Mouse (Mus musculus): ENCODE results near the gene A730049H05Rik. TPM values are rescaled to one million over a fixed set of nuclear protein-coding genes. Genes with fewer than 3 reads are reported as not detected.
A peak's percentile ranks its signal among the peaks of the same experiment; 100 is the strongest.

The A730049H05Rik gene
- polyA plus RNA-seq, 1 experiment from 2014 or later = 4.0 TPM

- H3K9me3 ChIP-seq = no peaks in the 10 kb centered on the region
- peaks cover 44% of the 10 kb centered on the region for H3K4me1 ChIP-seq
- no peak overlapping the region for H3K4me2 ChIP-seq
- ATAC-seq (ENCODE audit: extremely low read depth, insufficient number of reproducible peaks, low FRiP score, low TSS enrichment) = no peak
- peak overlapping the region; percentile 3; the same call in 1 of the 2 replicates for H3K9ac ChIP-seq
- peak overlapping the region; percentile 70 for H3K27ac ChIP-seq (replicated peaks)
- peaks cover 52% of the 10 kb centered on the region for H3K36me3 ChIP-seq
- H3K27me3 ChIP-seq (replicated peaks) = no peaks in the 10 kb centered on the region
- 40% methylated on average over 9 of the region's 9 CpGs for WGBS
- H3K4me3 ChIP-seq = no peak overlapping the region
These were observed 46.3 kb downstream of the A730049H05Rik start for GRCm38 (mm10) chr6:92862599-92862998.

GRCm38 (mm10) chr6:92869089-92869581 is 52.9 kb downstream of the A730049H05Rik start, which contains the start of gene Gm15737:
Gene Gm15737, plus strand, starts transcription at chr6:92869357.
- Histone ChIP-seq H3K9ac (peak within 1 kb of the TSS; percentile 75), H3K27ac (replicated peaks) (peak within 1 kb of the TSS; percentile 97), H3K4me2 (peak within 1 kb of the TSS; percentile 58), H3K4me1 (peaks cover 31% of the 10 kb centered on the region), H3K36me3 (peaks cover 42% of the 10 kb centered on the region), H3K4me3 (peak within 1 kb of the TSS; percentile 15), H3K27me3 (replicated peaks) (no peaks in the 10 kb centered on the region), H3K9me3 (no peaks in the 10 kb centered on the region)
- ATAC-seq (ENCODE audit: extremely low read depth, insufficient number of reproducible peaks, low FRiP score, low TSS enrichment) = peak; percentile 66; the same call in 1 of the 2 replicates
- WGBS = 23% methylated on average over 4 of the region's 4 CpGs

GRCm38 (mm10) chr6:92869582-92870219 is 53.4 kb downstream of the A730049H05Rik start:
- Histone ChIP-seq H3K4me3 (peak overlapping the region; percentile 15), H3K4me2 (peak overlapping the region; percentile 58), H3K9ac (peak overlapping the region; percentile 75)

GRCm38 (mm10) chr6:92871813-92872212 is 55.5 kb downstream of the A730049H05Rik start:
- Histone ChIP-seq H3K9ac (no peak overlapping the region), H3K36me3 (peaks cover 43% of the 10 kb centered on the region), H3K27me3 (replicated peaks) (no peaks in the 10 kb centered on the region), H3K4me3 (no peak overlapping the region), H3K9me3 (no peaks in the 10 kb centered on the region), H3K4me1 (peaks cover 50% of the 10 kb centered on the region), H3K4me2 (no peak overlapping the region), H3K27ac (replicated peaks) (no peak overlapping the region)
- ATAC-seq (ENCODE audit: extremely low read depth, insufficient number of reproducible peaks, low FRiP score, low TSS enrichment) = no peak
- 59% methylated on average over 4 of the region's 4 CpGs for WGBS

More at GRCm38 (mm10) chr6:92869582-92870219, 53.4 kb downstream of the A730049H05Rik start:
- H3K9me3 ChIP-seq = no peaks in the 10 kb centered on the region
- H3K27ac ChIP-seq (replicated peaks) = peak overlapping the region; percentile 97
- H3K27me3 ChIP-seq (replicated peaks) = no peaks in the 10 kb centered on the region
- H3K4me1 ChIP-seq = peaks cover 33% of the 10 kb centered on the region
- 24% methylated on average over 16 of the region's 16 CpGs for WGBS
- ATAC-seq (ENCODE audit: extremely low read depth, insufficient number of reproducible peaks, low FRiP score, low TSS enrichment) = peak; percentile 40; the same call in 1 of the 2 replicates
- H3K36me3 ChIP-seq = peaks cover 36% of the 10 kb centered on the region

- Histone ChIP-seq H3K27ac (replicated peaks) (no peak overlapping the region), H3K9ac (no peak overlapping the region), H3K36me3 (peaks cover 45% of the 10 kb centered on the region), H3K9me3 (no peaks in the 10 kb centered on the region), H3K4me1 (peaks cover 45% of the 10 kb centered on the region), H3K4me3 (no peak overlapping the region), H3K27me3 (replicated peaks) (no peaks in the 10 kb centered on the region), H3K4me2 (no peak overlapping the region)
- no peak for ATAC-seq (ENCODE audit: extremely low read depth, insufficient number of reproducible peaks, low FRiP score, low TSS enrichment)
- 83% methylated on average over 10 of the region's 10 CpGs for WGBS
These were observed 56.5 kb downstream of the A730049H05Rik start for GRCm38 (mm10) chr6:92872766-92873165.

GRCm38 (mm10) chr6:92874854-92875253 is 58.6 kb downstream of the A730049H05Rik start:
- H3K4me2 ChIP-seq = no peak overlapping the region
- H3K4me1 ChIP-seq = peaks cover 26% of the 10 kb centered on the region
- H3K9ac ChIP-seq = no peak overlapping the region
- 24% methylated on average over 5 of the region's 5 CpGs for WGBS
- H3K27me3 ChIP-seq (replicated peaks) = no peaks in the 10 kb centered on the region
- H3K4me3 ChIP-seq = no peak overlapping the region
- H3K9me3 ChIP-seq = no peaks in the 10 kb centered on the region
- H3K27ac ChIP-seq (replicated peaks) = no peak overlapping the region
- ATAC-seq (ENCODE audit: extremely low read depth, insufficient number of reproducible peaks, low FRiP score, low TSS enrichment) = no peak
- H3K36me3 ChIP-seq = peaks cover 63% of the 10 kb centered on the region

- peaks cover 21% of the 10 kb centered on the region for H3K4me1 ChIP-seq
- 88% methylated on average over 2 of the region's 2 CpGs for WGBS
- 0 out of 2 replicates have a peak overlapping the region, but pooled peaks have one; percentile 5 for H3K27ac ChIP-seq (replicated peaks)
- ATAC-seq (ENCODE audit: extremely low read depth, insufficient number of reproducible peaks, low FRiP score, low TSS enrichment) = no peak
- no peak overlapping the region for H3K9ac ChIP-seq
- H3K9me3 ChIP-seq = no peaks in the 10 kb centered on the region
- no peak overlapping the region for H3K4me3 ChIP-seq
- H3K4me2 ChIP-seq = no peak overlapping the region
- no peaks in the 10 kb centered on the region for H3K27me3 ChIP-seq (replicated peaks)
- H3K36me3 ChIP-seq = peaks cover 68% of the 10 kb centered on the region
These were observed 59.1 kb downstream of the A730049H05Rik start for GRCm38 (mm10) chr6:92875340-92875739.

GRCm38 (mm10) chr6:92876121-92876520 is 59.8 kb downstream of the A730049H05Rik start:
- no peak overlapping the region for H3K4me3 ChIP-seq
- no peak for ATAC-seq (ENCODE audit: extremely low read depth, insufficient number of reproducible peaks, low FRiP score, low TSS enrichment)
- no peak overlapping the region for H3K9ac ChIP-seq
- no peak overlapping the region for H3K4me2 ChIP-seq
- no peaks in the 10 kb centered on the region for H3K9me3 ChIP-seq
- H3K4me1 ChIP-seq = peaks cover 19% of the 10 kb centered on the region
- H3K27me3 ChIP-seq (replicated peaks) = no peaks in the 10 kb centered on the region
- WGBS = 38% methylated on average over 5 of the region's 5 CpGs
- peaks cover 73% of the 10 kb centered on the region for H3K36me3 ChIP-seq
- 0 out of 2 replicates have a peak overlapping the region, but pooled peaks have one; percentile 5 for H3K27ac ChIP-seq (replicated peaks)

DNA sequence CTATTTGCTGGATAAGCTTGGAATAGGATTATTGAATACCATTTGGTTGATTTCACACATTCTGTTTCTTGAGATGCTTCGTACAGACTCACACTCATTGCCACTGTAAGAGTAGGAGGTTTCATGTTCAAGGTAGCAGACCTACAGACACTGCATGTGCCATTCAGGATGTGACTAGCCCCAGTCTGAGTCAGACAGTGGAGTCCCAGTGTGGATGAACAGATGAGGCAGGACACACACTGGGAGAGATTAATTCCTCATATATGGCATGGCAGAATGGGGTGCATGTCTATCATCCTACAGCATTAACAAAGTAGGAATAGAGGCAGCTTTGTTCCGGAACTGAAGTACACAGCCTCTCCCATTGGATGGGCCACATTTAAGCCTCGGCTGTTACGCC is 61.0 kb downstream of the A730049H05Rik start:
- no peak overlapping the region for H3K27ac ChIP-seq (replicated peaks)
- peaks cover 26% of the 10 kb centered on the region for H3K4me1 ChIP-seq
- WGBS = 89% methylated on average over 4 of the region's 4 CpGs
- H3K4me2 ChIP-seq = no peak overlapping the region
- H3K9ac ChIP-seq = no peak overlapping the region
- no peak for ATAC-seq (ENCODE audit: extremely low read depth, insufficient number of reproducible peaks, low FRiP score, low TSS enrichment)
- H3K36me3 ChIP-seq = peaks cover 68% of the 10 kb centered on the region
- H3K9me3 ChIP-seq = no peaks in the 10 kb centered on the region
- H3K4me3 ChIP-seq = no peak overlapping the region
- no peaks in the 10 kb centered on the region for H3K27me3 ChIP-seq (replicated peaks)

DNA sequence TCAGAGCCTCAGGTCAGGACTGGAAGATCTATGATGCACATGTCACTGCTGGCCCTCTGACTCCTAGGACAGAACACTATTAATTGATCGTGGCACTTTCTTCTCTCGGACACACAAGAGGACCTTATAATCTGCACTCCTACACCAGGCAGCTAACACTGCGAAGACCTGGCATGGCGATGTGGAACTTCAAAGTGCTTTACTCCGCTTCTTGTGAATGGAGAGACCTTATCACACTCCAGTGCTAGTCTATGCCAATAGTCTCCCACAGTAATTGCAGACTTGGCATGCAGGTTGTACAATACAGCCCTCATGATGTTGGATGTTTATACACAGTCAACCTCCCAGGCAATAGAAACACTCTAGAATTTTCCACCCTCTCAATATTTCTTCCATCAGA is 62.5 kb downstream of the A730049H05Rik start:
- H3K9ac ChIP-seq = no peak overlapping the region
- ATAC-seq (ENCODE audit: extremely low read depth, insufficient number of reproducible peaks, low FRiP score, low TSS enrichment) = no peak
- peaks cover 40% of the 10 kb centered on the region for H3K4me1 ChIP-seq
- WGBS = 66% methylated on average over 5 of the region's 5 CpGs
- no peak overlapping the region for H3K4me3 ChIP-seq
- peaks cover 67% of the 10 kb centered on the region for H3K36me3 ChIP-seq
- no peak overlapping the region for H3K4me2 ChIP-seq
- no peaks in the 10 kb centered on the region for H3K27me3 ChIP-seq (replicated peaks)
- H3K27ac ChIP-seq (replicated peaks) = no peak overlapping the region
- no peaks in the 10 kb centered on the region for H3K9me3 ChIP-seq

GRCm38 (mm10) chr6:92879700-92880265 is 63.5 kb downstream of the A730049H05Rik start:
- 84% methylated on average over 14 of the region's 14 CpGs for WGBS
- H3K4me3 ChIP-seq = no peak overlapping the region
- no peak overlapping the region for H3K27ac ChIP-seq (replicated peaks)
- no peaks in the 10 kb centered on the region for H3K9me3 ChIP-seq
- no peak overlapping the region for H3K9ac ChIP-seq
- H3K4me2 ChIP-seq = no peak overlapping the region
- peaks cover 37% of the 10 kb centered on the region for H3K4me1 ChIP-seq
- H3K27me3 ChIP-seq (replicated peaks) = no peaks in the 10 kb centered on the region
- ATAC-seq (ENCODE audit: extremely low read depth, insufficient number of reproducible peaks, low FRiP score, low TSS enrichment) = no peak
- peaks cover 71% of the 10 kb centered on the region for H3K36me3 ChIP-seq

Measured in heart, embryonic 13.5 days (tissue).